Mouse (Mus musculus): ENCODE measurements around the gene Diras2. TPM values are rescaled to one million over a fixed set of nuclear protein-coding genes. Genes with fewer than 3 reads are reported as not detected.

Gene Diras2
- polyA plus RNA-seq, 1 experiment from 2014 or later: 0.12 TPM

Other genes starting within 250 kb of the Diras2 start
- 2.9 and 3.7 TPM in 2 replicates for gene Syk, start 51.9 kb upstream of the Diras2 start, polyA plus RNA-seq (2015; fragmentation: Nextera tagmentation; extraction: Ambion mirVana)

Measured in limb, embryonic 15.5 days (tissue).